Mouse (Mus musculus): ENCODE measurements around the gene Pcbp3. TPM values are rescaled to one million over a fixed set of nuclear protein-coding genes. Genes with fewer than 3 reads are reported as not detected.

Gene Pcbp3
- polyA plus RNA-seq, 1 experiment from 2014 or later = 34.9 TPM

DNA sequence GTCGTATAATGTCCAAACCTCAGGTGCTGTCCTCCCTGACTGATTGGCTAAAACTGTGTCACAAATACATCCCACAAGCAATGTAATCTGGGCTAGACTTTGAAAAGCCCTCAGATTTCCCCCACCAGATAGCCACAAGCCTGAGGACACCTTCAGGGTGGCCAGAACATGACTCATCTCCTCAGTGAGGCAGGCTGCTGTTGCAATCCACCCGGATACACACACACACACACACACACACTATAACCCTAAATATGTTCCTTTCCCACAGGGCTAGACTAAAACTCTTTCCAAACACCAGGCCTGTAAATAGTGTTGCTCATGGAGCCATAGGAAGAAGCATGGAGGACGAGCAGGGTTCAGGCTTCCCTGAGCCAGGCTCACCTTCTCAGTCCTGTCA is 58.6 kb downstream of the Pcbp3 start:
- Histone ChIP-seq H3K9me3 (ENCODE audit: control insufficient read depth, low read length) (no peaks in the 10 kb centered on the region), H3K36me3 (ENCODE audit: control insufficient read depth, insufficient read depth, low read length) (no peaks in the 10 kb centered on the region), H3K27me3 (ENCODE audit: control insufficient read depth, insufficient read depth, low read depth, low read length) (no peaks in the 10 kb centered on the region), H3K9ac (ENCODE audit: low read length) (no peak overlapping the region), H3K4me3 (ENCODE audit: low read length) (no peak overlapping the region), H3K27ac (ENCODE audit: low read length) (0 out of 2 replicates have a peak overlapping the region, but pooled peaks have one; percentile 10), H3K4me2 (ENCODE audit: low read depth, low read length) (no peak overlapping the region), H3K4me1 (replicated peaks; ENCODE audit: control insufficient read depth, insufficient read depth, low read length) (peaks cover 6% of the 10 kb centered on the region; the same call in 1 of the 2 replicates)
- 60% methylated on average over 3 of the region's 3 CpGs for WGBS
- ATAC-seq (ENCODE audit: low read depth) = no peak

- no peak overlapping the region for H3K9ac ChIP-seq (ENCODE audit: low read length)
- H3K27ac ChIP-seq (ENCODE audit: low read length) = 0 out of 2 replicates have a peak overlapping the region, but pooled peaks have one; percentile 10
- H3K4me3 ChIP-seq (ENCODE audit: low read length) = no peak overlapping the region
- 31% methylated on average over 6 of the region's 6 CpGs for WGBS
- peak; percentile 75 for ATAC-seq (ENCODE audit: low read depth)
- peaks cover 6% of the 10 kb centered on the region; the same call in 1 of the 2 replicates for H3K4me1 ChIP-seq (replicated peaks; ENCODE audit: control insufficient read depth, insufficient read depth, low read length)
- H3K36me3 ChIP-seq (ENCODE audit: control insufficient read depth, insufficient read depth, low read length) = no peaks in the 10 kb centered on the region
- no peaks in the 10 kb centered on the region for H3K9me3 ChIP-seq (ENCODE audit: control insufficient read depth, low read length)
- H3K27me3 ChIP-seq (ENCODE audit: control insufficient read depth, insufficient read depth, low read depth, low read length) = no peaks in the 10 kb centered on the region
- no peak overlapping the region for H3K4me2 ChIP-seq (ENCODE audit: low read depth, low read length)
Measured at GRCm38 (mm10) chr10:76902588-76902987, 59.1 kb downstream of the Pcbp3 start.

GRCm38 (mm10) chr10:76898428-76898827 is 63.3 kb downstream of the Pcbp3 start:
- WGBS = 80% methylated on average over 4 of the region's 4 CpGs
- ATAC-seq (ENCODE audit: low read depth) = no peak
- no peak overlapping the region for H3K9ac ChIP-seq (ENCODE audit: low read length)

DNA sequence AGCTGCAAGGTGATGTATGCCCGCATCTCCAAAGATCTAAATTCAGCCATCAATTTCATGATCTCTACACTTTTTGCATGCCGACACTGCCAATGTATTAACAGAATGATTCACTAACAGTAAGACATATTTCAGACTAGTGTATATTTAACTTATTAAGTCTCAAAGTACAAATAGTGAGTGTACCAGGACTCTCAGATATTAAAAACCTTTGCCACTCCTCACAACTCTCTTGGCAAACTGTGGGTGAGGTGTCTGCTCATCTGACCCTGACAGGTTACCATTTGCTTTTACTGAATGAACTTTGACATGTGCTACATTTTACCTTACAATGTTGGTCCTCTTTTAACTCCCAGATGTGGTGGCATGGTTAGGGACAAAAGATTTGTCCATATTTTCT is 70.2 kb downstream of the Pcbp3 start:
- H3K4me2 ChIP-seq (ENCODE audit: low read depth, low read length) = no peak overlapping the region
- H3K4me3 ChIP-seq (ENCODE audit: low read length) = no peak overlapping the region
- H3K27me3 ChIP-seq (ENCODE audit: control insufficient read depth, insufficient read depth, low read depth, low read length) = no peaks in the 10 kb centered on the region
- no peak overlapping the region for H3K9ac ChIP-seq (ENCODE audit: low read length)
- H3K36me3 ChIP-seq (ENCODE audit: control insufficient read depth, insufficient read depth, low read length) = no peaks in the 10 kb centered on the region
- H3K27ac ChIP-seq (ENCODE audit: low read length) = no peak overlapping the region
- no peaks in the 10 kb centered on the region for H3K9me3 ChIP-seq (ENCODE audit: control insufficient read depth, low read length)
- ATAC-seq (ENCODE audit: low read depth) = no peak
- 91% methylated on average over 2 of the region's 2 CpGs for WGBS
- no peaks in the 10 kb centered on the region for H3K4me1 ChIP-seq (replicated peaks; ENCODE audit: control insufficient read depth, insufficient read depth, low read length)

More at GRCm38 (mm10) chr10:76898428-76898827, 63.3 kb downstream of the Pcbp3 start:
- Histone ChIP-seq H3K27me3 (ENCODE audit: control insufficient read depth, insufficient read depth, low read depth, low read length) (no peaks in the 10 kb centered on the region), H3K4me2 (ENCODE audit: low read depth, low read length) (no peak overlapping the region), H3K36me3 (ENCODE audit: control insufficient read depth, insufficient read depth, low read length) (no peaks in the 10 kb centered on the region), H3K27ac (ENCODE audit: low read length) (no peak overlapping the region), H3K9me3 (ENCODE audit: control insufficient read depth, low read length) (no peaks in the 10 kb centered on the region), H3K4me1 (replicated peaks; ENCODE audit: control insufficient read depth, insufficient read depth, low read length) (no peaks in the 10 kb centered on the region), H3K4me3 (ENCODE audit: low read length) (no peak overlapping the region)

- no peaks in the 10 kb centered on the region for H3K27me3 ChIP-seq (ENCODE audit: control insufficient read depth, insufficient read depth, low read depth, low read length)
- H3K9ac ChIP-seq (ENCODE audit: low read length) = no peak overlapping the region
- no peaks in the 10 kb centered on the region for H3K36me3 ChIP-seq (ENCODE audit: control insufficient read depth, insufficient read depth, low read length)
- H3K4me1 ChIP-seq (replicated peaks; ENCODE audit: control insufficient read depth, insufficient read depth, low read length) = no peaks in the 10 kb centered on the region
- ATAC-seq (ENCODE audit: low read depth) = no peak
- H3K9me3 ChIP-seq (ENCODE audit: control insufficient read depth, low read length) = no peaks in the 10 kb centered on the region
- no peak overlapping the region for H3K27ac ChIP-seq (ENCODE audit: low read length)
- no peak overlapping the region for H3K4me2 ChIP-seq (ENCODE audit: low read depth, low read length)
- H3K4me3 ChIP-seq (ENCODE audit: low read length) = no peak overlapping the region
- WGBS = 87% methylated on average over 3 of the region's 3 CpGs
Measured at GRCm38 (mm10) chr10:76883442-76884244, 78.0 kb downstream of the Pcbp3 start.

DNA sequence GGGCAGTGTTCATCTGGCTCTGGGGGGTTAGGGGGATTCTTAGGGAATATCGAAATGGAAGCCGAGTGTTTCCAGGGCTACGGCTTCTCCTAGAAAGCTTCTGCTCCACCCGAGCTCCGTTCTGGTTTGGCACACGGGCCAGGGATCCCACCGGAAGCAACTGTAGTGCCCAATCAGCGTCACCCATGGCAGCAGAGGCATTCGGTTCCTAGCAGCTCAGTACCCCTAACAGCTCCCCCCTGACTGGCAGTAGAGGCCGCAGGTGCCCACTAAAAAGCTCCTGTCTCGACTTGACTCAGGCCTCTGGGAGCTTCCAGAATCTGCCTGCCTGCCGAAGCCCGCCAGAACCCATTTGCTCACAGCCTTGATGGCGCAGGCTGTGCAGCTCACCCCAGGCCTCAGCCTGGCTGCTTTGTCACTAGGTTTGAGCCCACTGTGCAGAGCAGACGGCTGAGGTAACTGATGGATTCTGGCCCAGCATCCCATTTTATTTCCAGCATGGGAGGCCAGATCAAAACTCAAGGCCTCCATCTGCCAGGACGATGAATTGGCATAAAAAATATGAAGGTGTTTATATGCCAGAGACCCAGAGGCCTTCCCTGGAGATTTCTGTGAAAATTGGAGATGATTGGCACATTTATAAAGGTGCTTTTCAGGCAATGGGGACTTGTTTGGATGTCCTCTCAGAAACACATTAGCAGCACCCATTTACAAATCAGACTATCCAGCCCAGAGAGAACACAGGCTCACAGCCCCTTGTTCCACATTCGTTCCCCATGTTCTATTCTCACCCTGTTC is 78.8 kb downstream of the Pcbp3 start:
- Histone ChIP-seq H3K4me1 (replicated peaks; ENCODE audit: control insufficient read depth, insufficient read depth, low read length) (no peaks in the 10 kb centered on the region), H3K9ac (ENCODE audit: low read length) (no peak overlapping the region), H3K36me3 (ENCODE audit: control insufficient read depth, insufficient read depth, low read length) (no peaks in the 10 kb centered on the region), H3K27ac (ENCODE audit: low read length) (no peak overlapping the region), H3K4me3 (ENCODE audit: low read length) (no peak overlapping the region), H3K4me2 (ENCODE audit: low read depth, low read length) (no peak overlapping the region), H3K27me3 (ENCODE audit: control insufficient read depth, insufficient read depth, low read depth, low read length) (no peaks in the 10 kb centered on the region), H3K9me3 (ENCODE audit: control insufficient read depth, low read length) (no peaks in the 10 kb centered on the region)
- ATAC-seq (ENCODE audit: low read depth) = no peak
- 75% methylated on average over 17 of the region's 17 CpGs for WGBS

GRCm38 (mm10) chr10:76881900-76882299 is 79.8 kb downstream of the Pcbp3 start:
- H3K27me3 ChIP-seq (ENCODE audit: control insufficient read depth, insufficient read depth, low read depth, low read length) = no peaks in the 10 kb centered on the region
- no peaks in the 10 kb centered on the region for H3K4me1 ChIP-seq (replicated peaks; ENCODE audit: control insufficient read depth, insufficient read depth, low read length)
- WGBS = 50% methylated on average over 5 of the region's 5 CpGs
- ATAC-seq (ENCODE audit: low read depth) = no peak
- H3K4me3 ChIP-seq (ENCODE audit: low read length) = no peak overlapping the region
- no peaks in the 10 kb centered on the region for H3K36me3 ChIP-seq (ENCODE audit: control insufficient read depth, insufficient read depth, low read length)
- H3K9ac ChIP-seq (ENCODE audit: low read length) = no peak overlapping the region
- H3K27ac ChIP-seq (ENCODE audit: low read length) = no peak overlapping the region
- H3K4me2 ChIP-seq (ENCODE audit: low read depth, low read length) = no peak overlapping the region
- H3K9me3 ChIP-seq (ENCODE audit: control insufficient read depth, low read length) = no peaks in the 10 kb centered on the region

- no peaks in the 10 kb centered on the region for H3K27me3 ChIP-seq (ENCODE audit: control insufficient read depth, insufficient read depth, low read depth, low read length)
- H3K9ac ChIP-seq (ENCODE audit: low read length) = no peak overlapping the region
- no peak overlapping the region for H3K4me2 ChIP-seq (ENCODE audit: low read depth, low read length)
- WGBS = 63% methylated on average over 6 of the region's 6 CpGs
- H3K36me3 ChIP-seq (ENCODE audit: control insufficient read depth, insufficient read depth, low read length) = no peaks in the 10 kb centered on the region
- H3K4me1 ChIP-seq (replicated peaks; ENCODE audit: control insufficient read depth, insufficient read depth, low read length) = 0 out of 2 replicates have a peak, but pooled peaks cover 3% of the 10 kb centered on the region
- no peaks in the 10 kb centered on the region for H3K9me3 ChIP-seq (ENCODE audit: control insufficient read depth, low read length)
- no peak for ATAC-seq (ENCODE audit: low read depth)
- no peak overlapping the region for H3K27ac ChIP-seq (ENCODE audit: low read length)
- no peak overlapping the region for H3K4me3 ChIP-seq (ENCODE audit: low read length)
Measured at GRCm38 (mm10) chr10:76875310-76875709, 86.4 kb downstream of the Pcbp3 start.

- H3K9ac ChIP-seq (ENCODE audit: low read length) = no peak overlapping the region
- no peaks in the 10 kb centered on the region for H3K9me3 ChIP-seq (ENCODE audit: control insufficient read depth, low read length)
- 75% methylated on average over 5 of the region's 5 CpGs for WGBS
- H3K27ac ChIP-seq (ENCODE audit: low read length) = no peak overlapping the region
- no peak overlapping the region for H3K4me3 ChIP-seq (ENCODE audit: low read length)
- no peaks in the 10 kb centered on the region for H3K36me3 ChIP-seq (ENCODE audit: control insufficient read depth, insufficient read depth, low read length)
- H3K27me3 ChIP-seq (ENCODE audit: control insufficient read depth, insufficient read depth, low read depth, low read length) = no peaks in the 10 kb centered on the region
- H3K4me1 ChIP-seq (replicated peaks; ENCODE audit: control insufficient read depth, insufficient read depth, low read length) = 0 out of 2 replicates have a peak, but pooled peaks cover 3% of the 10 kb centered on the region
- H3K4me2 ChIP-seq (ENCODE audit: low read depth, low read length) = no peak overlapping the region
- no peak for ATAC-seq (ENCODE audit: low read depth)
Measured at GRCm38 (mm10) chr10:76874879-76875278, 86.8 kb downstream of the Pcbp3 start.

All from lung, embryonic 16.5 days (tissue).